Mouse (Mus musculus) ES-E14 (cell line): Measurements from ENCODE around the gene Dscam.

Experiments used
- CHD2 ChIP-seq: IDR thresholded peaks from 2 replicates; pipeline ENCODE4 v1.6.1; 2014; ENCODE audit warnings: mild to moderate bottlenecking, low read depth, low read length, inconsistent platforms
- HCFC1 ChIP-seq: IDR thresholded peaks from 2 replicates; pipeline ENCODE4 v1.6.1; 2012; ENCODE audit warnings: low read length, inconsistent platforms, borderline replicate concordance; ENCODE audit not compliant: insufficient read depth
- MAFK ChIP-seq: IDR thresholded peaks from 2 replicates; pipeline ENCODE4 v1.6.1; 2014; ENCODE audit warnings: mild to moderate bottlenecking, low read depth, low read length, inconsistent platforms; ENCODE audit not compliant: insufficient read depth
- ZC3H11A ChIP-seq: IDR thresholded peaks from 2 replicates; pipeline ENCODE4 v1.6.1; 2012; ENCODE audit warnings: low read depth, mild to moderate bottlenecking, inconsistent platforms, low read length, borderline replicate concordance
- ZNF384 ChIP-seq: IDR thresholded peaks from 2 replicates; pipeline ENCODE4 v1.6.1; 2012; ENCODE audit warnings: low read depth, low read length, inconsistent platforms

- TF ChIP-seq ZNF384 = no peak
- TF ChIP-seq MAFK = no peak
- TF ChIP-seq CHD2 = no peak
- no peak for TF ChIP-seq ZC3H11A
- no peak for TF ChIP-seq HCFC1
These were observed 152.2 kb downstream of the Dscam start for GRCm38 (mm10) chr16:97018304-97018703.
